Mouse (Mus musculus) T-cell, adult 2 months (primary cell): ENCODE data around the gene Gnai3.

ENCODE experiments used
- DNase-seq: peaks from one replicate; pipeline ENCODE4 v3.0.0; 2022; ENCODE audit warnings: low spot score

Gnai3 gene

DNA sequence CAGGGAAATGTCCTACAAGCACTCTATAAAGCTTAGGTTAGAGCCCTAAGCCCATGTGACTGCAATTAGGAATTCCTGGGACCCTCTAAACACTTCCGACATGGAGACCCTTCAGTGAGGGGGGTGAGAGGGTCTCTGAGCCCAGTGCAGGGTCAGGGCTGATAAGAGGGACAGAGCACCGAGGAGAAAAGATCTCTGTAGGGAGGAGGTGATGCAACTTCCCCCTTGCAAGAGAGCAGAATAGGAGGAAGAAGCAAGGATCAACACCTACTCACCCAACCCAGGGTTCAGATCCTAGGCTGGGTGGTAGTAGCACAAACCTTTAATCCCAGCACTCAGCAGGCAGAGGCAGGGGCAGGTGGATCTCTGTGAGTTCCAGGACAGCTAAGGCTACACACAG, 62.8 kb downstream of the Gnai3 start:
- DNase-seq: no peak

- no peak for DNase-seq
Measured at GRCm38 (mm10) chr3:108082251-108082875, 63.6 kb downstream of the Gnai3 start.

- DNase-seq: no peak
Measured at GRCm38 (mm10) chr3:108081681-108082080, 64.3 kb downstream of the Gnai3 start.

- DNase-seq: no peak
Measured at GRCm38 (mm10) chr3:108076836-108077235, 69.1 kb downstream of the Gnai3 start.

- no peak for DNase-seq
Measured at GRCm38 (mm10) chr3:108072983-108073569, 72.9 kb downstream of the Gnai3 start.

DNA sequence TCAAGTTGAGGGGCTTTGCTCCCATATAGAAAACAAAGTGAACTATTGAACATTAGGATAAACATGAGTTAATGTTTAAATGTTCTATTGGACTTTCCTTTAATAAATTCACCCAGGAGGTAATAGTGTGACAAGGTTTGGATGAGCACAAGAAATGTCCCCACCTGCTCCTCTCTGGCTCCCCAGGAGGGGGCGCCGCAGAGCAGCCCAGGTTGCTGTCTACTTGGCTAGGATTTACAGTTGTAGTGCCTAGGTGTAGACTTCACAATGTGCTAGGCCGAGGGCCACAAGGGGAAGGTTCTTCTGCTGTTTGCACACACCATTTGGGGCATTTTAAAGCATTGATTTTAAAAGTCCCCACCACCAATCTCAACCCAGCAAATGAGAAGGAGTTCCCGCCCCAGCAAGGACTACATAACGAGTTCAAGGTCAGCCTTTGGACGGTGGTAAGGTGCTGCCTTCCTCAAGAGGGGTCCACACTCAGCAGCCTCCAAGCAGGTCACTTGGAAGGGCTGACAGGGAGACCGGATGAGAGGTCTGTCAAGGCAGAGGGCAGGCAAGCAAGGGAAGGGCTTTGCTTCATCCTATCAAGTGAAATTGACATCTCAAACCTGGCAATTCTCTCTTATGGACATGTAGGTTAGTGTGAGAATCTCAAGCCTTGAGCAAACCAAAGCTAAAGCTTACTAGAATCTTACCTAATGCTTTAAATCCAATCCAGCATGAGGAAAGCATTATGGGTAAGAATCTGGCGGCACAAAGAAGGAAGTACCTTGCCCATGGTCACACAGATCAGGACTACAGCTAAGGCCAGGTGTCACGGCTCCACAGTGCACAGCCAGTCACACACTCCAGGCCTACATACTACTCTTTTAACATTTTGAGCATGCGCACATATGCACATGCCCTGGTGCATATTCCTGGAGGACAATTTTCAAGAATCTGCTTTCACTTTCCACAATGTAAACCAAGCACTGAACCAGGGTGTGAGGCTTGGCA, 75.4 kb downstream of the Gnai3 start:
- peak; percentile 77 for DNase-seq

GRCm38 (mm10) chr3:108069231-108069870, 76.6 kb downstream of the Gnai3 start:
- DNase-seq: no peak

GRCm38 (mm10) chr3:108068826-108069225, 77.1 kb downstream of the Gnai3 start:
- DNase-seq: no peak

- no peak for DNase-seq
Measured at GRCm38 (mm10) chr3:108067370-108067934, 78.5 kb downstream of the Gnai3 start.

- no peak for DNase-seq
Measured at GRCm38 (mm10) chr3:108065551-108065950, 80.4 kb downstream of the Gnai3 start.

- DNase-seq: no peak
Measured at GRCm38 (mm10) chr3:108064672-108065071, 81.3 kb downstream of the Gnai3 start.

DNA sequence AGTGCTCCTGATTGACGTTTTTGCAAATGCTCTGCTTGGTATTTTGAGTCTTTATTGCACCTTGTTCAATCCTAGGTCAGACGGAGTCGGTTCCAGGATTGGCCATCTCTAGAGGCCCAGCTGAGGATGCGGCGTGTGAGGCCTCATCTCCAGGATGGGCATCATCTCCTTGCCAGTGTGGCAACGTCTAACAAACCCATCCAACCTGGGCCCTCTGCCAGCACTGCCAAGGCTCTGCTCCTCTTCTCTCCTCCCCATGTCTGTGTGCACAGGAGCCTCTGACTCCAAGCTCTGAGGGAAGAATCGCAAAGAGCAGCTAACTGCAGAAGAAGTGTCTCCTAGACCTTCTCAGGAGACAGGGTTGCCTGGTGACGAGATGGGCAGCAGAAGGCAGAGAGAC, 83.3 kb downstream of the Gnai3 start:
- no peak for DNase-seq

GRCm38 (mm10) chr3:108061420-108061819, 84.5 kb downstream of the Gnai3 start:
- DNase-seq: peak; percentile 50
